Mouse (Mus musculus): ENCODE measurements around the gene Pkp1.

Gene Pkp1

DNA sequence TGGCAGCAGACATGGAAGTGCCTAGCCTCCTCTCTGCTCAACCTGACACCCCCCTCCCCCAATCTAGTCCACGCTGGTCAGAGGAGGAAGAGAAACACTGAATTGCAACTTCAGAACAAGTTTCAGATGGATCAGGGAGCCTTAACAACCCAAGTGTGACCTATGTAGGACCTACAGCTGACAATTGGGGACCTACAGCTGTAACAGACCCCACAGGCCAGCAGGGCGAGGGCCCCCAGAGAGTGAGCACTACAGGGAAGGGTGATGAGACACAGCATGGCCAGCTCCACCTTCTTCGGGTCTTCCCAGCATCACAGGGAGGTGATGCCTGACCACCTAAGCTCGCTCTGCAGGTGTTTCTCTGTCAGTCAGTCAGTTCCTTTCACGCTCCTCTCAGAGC, 57.9 kb downstream of the Pkp1 start:
- no peak for ATAC-seq (ENCODE audit: insufficient number of reproducible peaks, low FRiP score, low TSS enrichment)

DNA sequence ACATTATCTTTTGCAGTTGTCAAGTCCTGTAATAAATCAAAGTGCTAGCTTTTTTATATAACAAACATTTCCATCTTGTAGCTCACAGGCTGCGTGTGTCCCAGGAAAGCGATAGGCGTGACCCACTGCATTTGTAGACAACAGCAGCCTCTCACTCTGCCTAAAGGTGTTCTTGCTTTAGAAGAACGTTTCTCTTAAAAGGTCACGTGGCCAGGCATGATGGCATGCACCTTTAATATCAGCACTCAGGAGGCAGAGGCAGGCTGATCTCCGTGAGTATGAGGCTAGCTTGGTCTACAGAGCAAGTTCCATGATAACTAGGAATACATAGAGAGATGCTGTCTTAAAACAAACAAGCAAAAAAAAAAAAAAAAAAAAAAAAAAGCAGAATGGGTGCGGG, 60.5 kb downstream of the Pkp1 start:
- ATAC-seq (ENCODE audit: insufficient number of reproducible peaks, low FRiP score, low TSS enrichment) = no peak

DNA sequence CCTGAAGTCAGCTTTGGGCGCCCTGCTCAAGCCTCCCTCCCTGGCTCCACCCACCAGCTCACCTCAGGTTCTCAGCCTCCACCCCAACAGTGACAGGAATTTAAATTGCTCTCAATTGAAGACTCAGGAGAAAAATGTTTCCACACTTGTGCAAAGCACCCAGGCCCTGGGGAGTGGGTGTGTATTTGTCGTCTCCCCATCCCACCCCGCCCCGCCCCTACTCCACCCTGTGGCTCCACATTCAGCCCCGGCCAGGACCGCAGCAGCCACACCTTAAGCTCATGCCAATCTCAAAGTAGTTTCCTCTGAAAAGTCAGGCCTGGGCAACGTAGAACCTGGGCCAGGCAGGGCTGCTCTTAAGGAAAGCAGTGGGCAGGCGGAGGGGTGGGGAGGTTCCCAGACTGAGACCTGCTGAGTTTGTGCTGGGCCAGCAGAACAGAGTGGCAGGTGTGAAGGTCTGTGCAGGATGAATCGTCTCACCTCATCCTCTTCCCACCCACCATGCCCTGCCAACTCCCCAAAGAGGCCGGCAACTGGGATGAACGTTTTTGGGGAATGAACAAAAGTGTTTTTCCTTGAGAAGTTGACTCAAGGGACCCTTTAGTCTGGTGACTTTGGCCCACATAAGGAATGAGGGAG, 61.8 kb downstream of the Pkp1 start:
- no peak for ATAC-seq (ENCODE audit: insufficient number of reproducible peaks, low FRiP score, low TSS enrichment)

DNA sequence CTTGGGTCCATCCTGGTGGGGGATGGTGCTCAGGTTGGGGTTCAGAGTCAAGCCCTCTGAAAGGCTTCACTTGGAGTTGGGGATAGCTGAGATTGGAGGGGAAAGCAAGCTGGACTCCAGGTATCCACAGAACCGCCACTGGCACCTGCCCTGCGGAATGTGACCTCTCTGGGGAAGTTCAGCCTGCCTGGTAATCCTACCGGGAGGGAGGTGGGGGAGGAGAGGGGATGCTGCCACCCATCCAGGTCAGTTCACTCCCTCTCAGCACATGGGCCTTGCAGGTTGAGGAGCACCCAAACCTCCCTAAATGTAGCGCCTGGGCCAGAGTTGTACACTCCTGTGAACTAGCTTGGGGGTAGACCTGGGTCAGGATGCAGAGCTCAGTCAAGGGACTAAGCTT, 62.9 kb downstream of the Pkp1 start:
- ATAC-seq (ENCODE audit: insufficient number of reproducible peaks, low FRiP score, low TSS enrichment) = no peak

DNA sequence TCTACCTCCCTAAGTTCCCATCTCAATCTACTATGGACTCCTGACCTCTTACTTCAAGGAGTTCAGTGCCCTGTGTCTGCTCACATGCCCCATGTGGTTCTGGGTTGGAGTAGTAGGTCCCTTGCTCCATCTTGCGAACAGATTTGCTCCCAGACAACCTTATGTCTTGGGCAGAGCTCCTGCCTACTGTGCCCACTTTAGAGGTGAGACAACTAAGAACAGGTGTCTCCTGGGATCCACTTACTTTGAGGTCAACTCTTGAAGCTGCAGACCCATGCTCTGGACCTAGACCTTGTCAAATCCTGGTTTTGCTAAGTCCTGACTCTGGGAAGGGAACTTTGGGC, 63.7 kb downstream of the Pkp1 start:
- no peak for ATAC-seq (ENCODE audit: insufficient number of reproducible peaks, low FRiP score, low TSS enrichment)

DNA sequence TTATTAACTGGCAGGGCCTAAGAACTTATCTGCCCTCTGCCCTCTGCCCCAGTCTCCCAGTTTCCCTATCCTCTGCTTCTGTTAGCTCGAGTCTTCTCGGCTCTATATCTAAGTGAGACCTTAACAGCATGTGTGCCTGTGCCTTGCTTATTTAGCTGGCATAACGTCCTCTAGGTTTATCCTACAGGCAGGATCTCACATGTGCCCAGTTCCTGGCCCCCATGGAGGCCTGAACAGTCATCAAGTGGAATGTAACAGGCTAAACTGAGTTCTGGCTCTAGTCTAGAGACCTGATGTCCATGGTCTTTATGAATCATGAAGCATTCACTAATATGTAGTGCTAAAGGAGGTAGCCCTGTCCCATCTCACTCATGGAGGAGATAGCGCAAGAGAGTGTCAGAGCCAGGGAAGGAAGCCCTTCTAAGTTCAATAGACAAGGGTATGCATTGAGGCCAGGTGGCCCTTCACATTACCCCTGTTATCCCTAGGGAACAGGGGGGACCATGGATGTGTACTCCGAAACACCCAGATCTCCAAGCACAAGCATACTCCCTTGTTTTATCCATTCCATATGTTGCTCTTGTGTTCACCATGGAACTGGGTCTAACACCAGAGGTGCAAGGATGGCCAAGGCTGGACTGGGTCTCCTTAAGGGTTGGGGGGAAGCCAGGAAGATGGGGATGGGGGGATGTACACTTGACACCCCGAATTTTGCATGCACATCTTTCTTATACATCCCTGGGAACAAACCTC, 64.2 kb downstream of the Pkp1 start:
- ATAC-seq (ENCODE audit: insufficient number of reproducible peaks, low FRiP score, low TSS enrichment) = no peak

DNA sequence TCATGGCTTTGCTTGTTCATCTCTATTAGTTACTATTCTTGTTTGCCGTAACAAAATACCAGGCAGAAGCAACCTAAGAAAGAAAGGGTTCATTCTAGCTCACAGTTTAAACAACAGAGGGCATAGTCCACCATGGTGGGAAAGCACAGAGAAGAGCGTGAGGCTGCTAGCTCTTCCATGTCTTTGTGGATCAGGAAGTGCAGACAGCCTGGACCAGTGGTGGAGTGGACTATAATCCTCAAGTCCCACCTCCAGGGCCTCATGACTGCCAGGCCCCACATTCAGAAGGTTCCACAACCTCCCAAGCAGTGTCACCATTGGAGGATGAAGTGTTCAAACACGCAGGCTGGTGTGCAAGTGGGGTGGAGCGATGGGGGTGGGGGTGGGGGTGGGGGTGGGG, 65.8 kb downstream of the Pkp1 start:
- no peak for ATAC-seq (ENCODE audit: insufficient number of reproducible peaks, low FRiP score, low TSS enrichment)

DNA sequence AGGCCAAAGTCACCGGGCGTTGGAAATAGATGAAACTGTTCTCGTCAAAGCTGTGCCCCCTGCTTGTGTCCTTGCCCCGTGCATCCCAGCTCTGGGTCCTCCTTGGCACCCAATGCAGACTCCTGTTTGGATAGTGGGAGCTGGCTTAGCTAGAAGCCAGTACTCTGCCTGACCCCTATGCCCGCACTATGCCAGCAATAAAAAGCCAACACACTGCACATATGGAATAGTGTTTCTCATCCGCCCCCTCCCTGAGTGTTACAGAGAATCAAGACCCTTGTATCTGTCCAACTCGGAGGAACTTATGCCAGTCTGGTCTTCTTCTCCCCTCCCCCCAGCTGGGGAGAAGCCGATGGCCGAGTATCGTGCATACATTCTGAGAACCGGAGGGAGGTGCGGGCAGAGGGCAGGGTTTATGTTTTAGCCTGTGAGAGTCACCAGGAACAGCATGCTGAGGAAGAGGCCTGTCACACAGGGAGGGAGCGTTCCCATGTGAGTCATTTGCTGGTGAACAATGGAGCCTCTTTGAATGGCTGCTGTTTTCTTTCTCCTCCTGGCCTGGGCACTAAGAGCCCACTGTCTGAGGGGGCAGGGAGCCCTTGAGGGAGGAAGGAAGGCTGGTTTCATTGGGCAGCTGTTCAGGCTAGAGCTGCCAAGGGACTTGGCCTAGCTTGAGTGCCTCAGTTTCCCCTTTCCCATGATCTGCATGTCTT, 66.8 kb downstream of the Pkp1 start:
- ATAC-seq (ENCODE audit: insufficient number of reproducible peaks, low FRiP score, low TSS enrichment) = no peak

DNA sequence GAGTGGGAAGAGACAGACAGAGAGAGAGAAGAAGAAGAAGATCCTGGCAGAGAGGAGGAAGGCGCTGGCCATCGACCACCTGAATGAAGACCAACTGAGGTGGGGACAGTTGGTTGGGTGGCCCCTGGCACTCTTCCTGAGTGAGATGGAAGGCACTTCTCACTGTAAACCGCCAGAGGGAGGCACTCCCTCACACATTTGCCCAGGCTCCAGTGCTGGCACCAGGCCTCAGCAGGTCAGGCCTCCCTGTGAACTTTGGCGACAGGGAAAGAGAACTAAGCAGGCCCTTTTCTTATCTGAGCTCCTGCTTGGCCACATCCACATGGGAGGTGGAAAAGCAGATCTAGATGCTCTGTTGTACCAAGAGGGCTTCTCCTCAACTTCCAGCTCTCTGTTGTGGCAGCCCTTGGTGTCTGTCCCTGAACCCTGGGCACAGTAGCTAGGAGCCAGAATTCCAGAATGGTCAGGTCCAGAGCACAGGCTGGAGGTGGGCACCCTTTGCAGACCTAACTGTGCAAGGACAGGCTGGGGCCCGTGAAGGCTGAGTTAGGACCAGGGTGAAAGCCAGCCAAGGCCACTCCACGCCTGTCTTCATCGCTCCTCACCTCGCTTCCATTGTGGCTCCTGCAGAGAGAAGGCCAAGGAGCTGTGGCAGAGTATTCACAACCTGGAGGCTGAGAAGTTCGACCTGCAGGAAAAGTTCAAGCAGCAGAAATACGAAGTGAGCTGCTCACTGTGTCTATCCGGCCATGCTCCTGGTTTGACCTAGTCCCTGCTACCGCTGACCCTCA, 68.1 kb downstream of the Pkp1 start:
- no peak for ATAC-seq (ENCODE audit: insufficient number of reproducible peaks, low FRiP score, low TSS enrichment)

DNA sequence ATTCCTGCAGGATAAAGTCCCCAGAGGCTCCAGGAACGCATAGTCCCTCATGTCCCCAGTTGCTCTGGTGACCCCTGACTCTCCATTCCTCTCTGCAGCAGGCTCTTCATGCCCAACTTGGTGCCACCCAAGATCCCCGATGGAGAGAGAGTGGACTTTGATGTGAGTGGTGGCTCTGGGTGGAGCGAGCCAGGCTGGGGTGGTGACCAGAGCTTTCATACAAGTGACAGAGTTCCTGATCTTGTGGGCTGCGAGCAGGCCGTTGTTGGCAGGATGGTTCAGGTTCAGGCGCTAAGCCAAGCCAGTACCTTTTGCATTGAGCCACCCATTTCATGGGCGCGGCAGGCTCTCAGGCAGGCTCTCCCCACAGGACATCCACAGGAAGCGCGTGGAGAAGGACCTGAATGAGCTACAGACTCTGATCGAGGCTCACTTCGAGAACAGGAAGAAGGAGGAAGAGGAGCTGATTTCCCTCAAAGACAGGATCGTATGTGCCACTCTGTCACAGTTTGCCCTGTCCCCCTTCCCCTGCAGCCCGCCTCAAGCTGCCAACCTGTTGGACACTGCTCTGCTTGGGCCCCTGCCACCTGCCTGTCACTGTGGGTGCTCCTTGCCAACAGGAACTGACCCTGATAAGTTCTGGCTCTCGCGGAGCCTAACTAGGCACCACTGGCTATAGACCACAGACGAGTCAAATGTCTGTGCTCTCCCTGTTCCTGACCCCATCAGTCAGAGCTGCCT, 71.2 kb downstream of the Pkp1 start:
- no peak for ATAC-seq (ENCODE audit: insufficient number of reproducible peaks, low FRiP score, low TSS enrichment)

DNA sequence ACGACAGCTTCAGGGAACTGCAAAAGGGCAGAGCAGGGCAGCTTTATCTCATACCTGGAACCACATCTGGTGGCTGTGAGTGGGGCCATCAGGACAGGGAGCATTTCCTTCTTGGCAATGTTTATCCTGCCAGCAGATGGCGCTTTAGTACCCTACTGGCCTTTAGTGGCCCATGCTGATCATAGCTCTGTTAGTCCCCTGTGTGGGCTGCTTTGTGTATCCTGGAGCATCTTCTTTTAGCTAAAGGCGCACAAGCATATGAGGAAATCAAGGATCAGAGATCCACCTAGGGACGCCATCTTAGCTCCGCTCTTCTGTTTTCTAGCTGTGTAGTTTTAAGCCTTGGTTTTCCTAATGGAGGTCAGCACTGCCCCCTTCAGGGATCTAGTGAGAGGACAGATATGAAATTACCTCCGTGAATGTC, 71.9 kb downstream of the Pkp1 start:
- ATAC-seq (ENCODE audit: insufficient number of reproducible peaks, low FRiP score, low TSS enrichment) = no peak

DNA sequence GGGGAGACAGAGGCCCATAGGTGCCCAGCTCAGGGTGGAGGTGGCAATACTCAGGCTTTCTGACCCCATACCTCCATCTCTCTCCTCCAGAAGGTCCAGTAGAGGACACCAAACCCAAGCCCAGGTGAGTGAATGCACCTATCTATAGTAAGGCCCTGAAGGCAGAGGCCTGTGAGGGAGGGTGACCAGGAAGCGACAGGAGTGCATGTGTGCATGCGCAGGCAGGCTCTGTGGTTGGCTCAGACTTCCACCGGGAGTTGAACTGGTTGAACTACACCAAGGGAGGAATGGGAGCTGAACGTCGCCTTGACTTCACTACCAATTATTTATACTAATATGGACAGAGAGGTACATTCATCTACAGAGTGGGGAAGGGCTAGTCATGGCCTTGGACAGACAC, 72.4 kb downstream of the Pkp1 start:
- no peak for ATAC-seq (ENCODE audit: insufficient number of reproducible peaks, low FRiP score, low TSS enrichment)

DNA sequence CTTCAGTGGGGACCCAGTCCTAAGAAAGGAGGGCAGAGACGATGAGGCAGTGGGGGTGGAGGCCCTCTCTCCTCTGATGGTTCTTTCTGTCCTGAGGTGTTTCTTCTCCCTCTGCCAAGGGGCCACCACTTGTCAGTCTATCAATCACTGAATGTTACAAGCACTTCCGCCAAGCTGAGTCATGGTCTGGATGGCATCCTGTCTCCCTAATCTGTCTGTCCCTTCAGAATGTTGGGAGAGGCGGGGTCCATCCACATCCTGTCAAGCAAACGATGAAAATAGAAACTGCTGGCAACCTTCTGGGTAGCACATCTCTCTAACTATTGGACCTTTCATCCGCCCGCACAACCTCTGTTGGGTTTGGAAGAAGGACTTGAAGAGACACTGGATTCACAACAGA, 74.5 kb downstream of the Pkp1 start:
- no peak for ATAC-seq (ENCODE audit: insufficient number of reproducible peaks, low FRiP score, low TSS enrichment)

DNA sequence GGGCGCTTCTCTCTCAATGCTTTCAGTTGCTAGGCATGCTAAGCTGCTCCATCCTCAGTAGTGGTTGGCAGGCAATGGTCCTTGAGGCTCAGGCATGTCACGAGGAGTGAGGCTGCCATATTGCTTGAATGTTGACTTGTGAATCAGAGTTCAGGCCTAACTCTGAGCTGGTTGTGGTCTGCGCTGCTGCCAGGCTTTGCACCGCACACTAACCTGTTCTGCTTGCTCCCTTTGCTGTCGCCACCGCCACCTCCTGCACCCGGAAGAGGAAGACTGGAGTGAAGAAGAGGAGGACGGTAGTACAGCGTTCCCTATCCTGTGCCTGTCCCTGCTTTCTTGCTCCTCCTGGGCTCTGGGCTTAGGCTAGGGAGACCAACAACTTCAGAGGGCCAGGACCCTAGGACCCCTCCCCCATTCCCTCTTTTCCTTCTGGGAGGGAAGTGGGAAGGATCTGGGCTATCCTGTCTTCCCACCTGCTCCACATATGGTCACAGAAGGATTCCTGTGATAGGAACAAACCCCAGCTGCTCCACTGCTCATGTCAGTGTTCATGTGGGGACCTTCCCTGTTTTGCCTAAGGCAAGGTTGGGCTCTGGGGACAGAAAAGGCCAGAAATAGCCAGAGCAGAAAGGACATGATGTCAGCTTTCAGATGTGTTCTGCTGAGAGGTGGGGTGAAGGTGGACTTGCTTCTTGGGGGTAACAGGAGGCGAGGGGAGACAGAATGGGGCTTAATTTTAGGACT, 75.3 kb downstream of the Pkp1 start:
- ATAC-seq (ENCODE audit: insufficient number of reproducible peaks, low FRiP score, low TSS enrichment) = no peak

DNA sequence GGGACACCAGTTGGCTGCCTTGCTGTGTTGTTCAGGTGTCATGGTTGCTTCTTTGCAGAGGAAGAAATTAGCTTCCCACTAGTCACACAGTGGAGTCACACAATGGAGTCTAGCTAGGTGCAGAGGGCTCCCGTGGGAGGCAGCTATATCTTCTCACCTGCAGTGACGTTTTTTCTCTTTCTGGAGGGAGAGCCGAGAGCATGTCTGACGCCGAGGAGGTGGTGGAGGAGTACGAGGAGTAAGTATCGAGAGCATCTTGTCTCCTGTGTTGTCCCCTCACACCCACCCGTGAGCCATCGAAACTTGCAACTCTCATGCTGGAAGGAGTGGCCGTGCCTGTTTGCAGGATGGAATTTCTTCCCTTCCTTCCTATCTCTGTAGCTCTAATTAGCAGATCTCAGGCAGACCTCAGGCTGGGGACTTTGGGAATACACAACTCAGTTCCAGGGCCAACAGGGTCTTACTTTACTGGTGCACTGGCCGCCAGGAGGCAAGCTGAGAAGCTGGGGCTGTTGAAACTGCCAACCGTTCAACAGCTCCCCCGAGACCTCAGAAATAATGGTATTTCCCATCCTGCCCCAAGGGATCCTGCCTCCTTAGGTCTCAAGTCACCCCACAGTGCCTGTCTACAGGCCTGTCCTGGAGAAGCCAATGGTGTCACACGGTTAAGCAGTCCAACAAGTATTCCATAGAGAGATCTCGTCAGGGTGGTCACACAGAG, 78.2 kb downstream of the Pkp1 start:
- ATAC-seq (ENCODE audit: insufficient number of reproducible peaks, low FRiP score, low TSS enrichment) = no peak

DNA sequence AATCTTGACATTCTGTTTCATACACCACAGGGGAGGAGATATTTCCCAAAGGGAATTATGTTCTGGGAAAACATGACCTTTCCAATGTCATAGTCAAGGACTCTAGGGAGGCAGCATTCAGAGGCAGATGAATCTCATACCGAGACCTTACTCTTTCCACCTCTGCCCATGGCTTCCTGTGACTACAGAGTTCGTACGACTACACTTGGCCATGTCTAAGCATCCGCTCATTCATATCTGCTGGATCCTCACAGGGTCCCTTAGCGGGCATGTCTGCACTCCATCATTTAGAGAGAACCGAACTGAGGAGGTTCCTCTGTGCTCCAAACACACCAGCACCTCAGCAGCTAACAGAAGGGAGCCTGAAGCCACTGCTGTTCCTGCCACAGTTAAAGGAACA, 79.9 kb downstream of the Pkp1 start:
- ATAC-seq (ENCODE audit: insufficient number of reproducible peaks, low FRiP score, low TSS enrichment) = no peak

DNA sequence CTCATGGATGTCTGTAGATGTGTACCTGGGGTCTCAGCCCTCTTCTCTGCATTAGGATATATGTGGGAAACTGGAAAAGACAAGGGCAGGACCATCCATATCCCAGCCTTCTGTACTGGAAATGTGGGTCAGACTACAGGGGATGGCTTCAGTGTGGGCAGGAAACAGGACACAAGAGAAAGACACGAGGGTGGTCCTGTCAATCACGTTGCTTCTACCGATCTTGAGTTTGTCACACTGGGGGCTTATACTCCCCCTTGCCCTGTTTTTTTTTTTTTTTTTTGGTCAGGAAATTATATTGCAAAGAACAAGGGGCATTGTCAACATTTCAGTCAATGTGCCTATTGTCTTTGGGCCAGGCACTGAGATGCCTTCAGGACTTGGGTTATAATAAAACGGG, 80.4 kb downstream of the Pkp1 start:
- no peak for ATAC-seq (ENCODE audit: insufficient number of reproducible peaks, low FRiP score, low TSS enrichment)

DNA sequence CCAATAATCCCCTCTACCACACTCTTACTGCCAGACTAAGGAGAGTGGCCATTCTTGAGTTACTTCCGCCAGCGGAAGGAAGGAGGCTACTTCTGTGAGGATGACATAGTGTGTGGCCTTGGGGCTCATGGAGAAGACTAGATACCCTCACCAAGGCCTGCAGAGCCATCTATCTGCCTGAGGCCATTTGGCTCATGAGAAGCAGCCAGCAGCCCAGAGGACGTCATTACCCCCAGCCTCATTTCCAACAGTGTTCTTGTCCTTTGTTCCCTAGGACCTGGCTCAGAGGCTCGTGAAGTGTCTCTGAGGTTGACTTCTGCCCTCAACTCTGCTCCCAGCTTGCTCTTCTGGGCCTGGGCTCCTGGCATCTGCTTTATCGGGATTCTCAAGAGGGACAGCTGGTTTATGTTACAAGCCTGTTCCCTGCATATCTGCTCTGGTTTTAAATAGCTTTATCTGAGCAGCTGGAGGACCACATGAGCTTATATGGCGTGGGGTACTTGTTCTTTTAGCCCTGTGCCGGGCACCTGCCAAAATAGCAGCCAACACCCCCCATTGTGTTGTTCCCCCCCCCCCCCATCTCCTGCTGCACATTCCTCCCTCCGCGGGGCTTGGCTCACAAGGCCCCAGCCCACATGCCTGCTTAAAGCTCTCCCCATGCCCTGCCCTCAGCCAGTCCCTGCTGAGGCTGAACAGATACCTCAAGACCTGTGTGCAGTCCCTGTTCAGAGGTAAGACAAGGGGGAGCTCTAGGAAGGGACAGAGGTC, 83.1 kb downstream of the Pkp1 start, which contains the start of gene Tnnt2:
Gene Tnnt2, plus strand, starts transcription at position 639 of the 768 bp plus-strand sequence.
- no peak for ATAC-seq (ENCODE audit: insufficient number of reproducible peaks, low FRiP score, low TSS enrichment)

All from cerebellum, adult (tissue).